In genomic region chr11:82933186-82933585, GRCm38 (mm10) we compare ENCODE assay signal across 8 mouse cellular contexts. TPM values are rescaled to one million over a fixed set of nuclear protein-coding genes. Genes with fewer than 3 reads are reported as not detected.
A peak's percentile ranks its signal among the peaks of the same experiment; 100 is the strongest.
DNase-seq lines count a peak whose midpoint lies in the region; ATAC-seq and TF ChIP-seq lines count a peak whose summit lies in the region.
"Had no signal": no experiment of that assay in that cellular context is flagged by ENCODE, and none has a peak within 500 bp of the region (broad histone marks: within the 10 kb centered on the region; RNA-seq: fewer than 3 reads in every experiment).

No protein-coding gene starts in this region.

- peak overlapping the region; percentile 54 for H3K4me3 ChIP-seq in lung, embryonic 16.5 days (ENCODE audit: low read length)
- peak overlapping the region; percentile 51 for H3K4me3 ChIP-seq in forebrain, embryonic 15.5 days
- H3K4me3 ChIP-seq in limb, embryonic 14.5 days (replicated peaks; ENCODE audit: low read length) = peak overlapping the region; percentile 45
- peak overlapping the region; percentile 48 for H3K4me3 ChIP-seq in stomach, embryonic 15.5 days (replicated peaks)

- H3K4me1 ChIP-seq in lung, embryonic 16.5 days (replicated peaks; ENCODE audit: control insufficient read depth, insufficient read depth, low read length) = peaks cover 5% of the 10 kb centered on the region
- peaks cover 10% of the 10 kb centered on the region for H3K4me1 ChIP-seq in forebrain, embryonic 15.5 days
- H3K4me1 ChIP-seq in limb, embryonic 14.5 days (ENCODE audit: control insufficient read depth, insufficient read depth, low read length) = peaks cover 3% of the 10 kb centered on the region; the same call in 1 of the 2 replicates
- peaks cover 13% of the 10 kb centered on the region; the same call in 1 of the 2 replicates for H3K4me1 ChIP-seq in stomach, embryonic 15.5 days

- H3K9me3 ChIP-seq in lung, embryonic 16.5 days (ENCODE audit: control insufficient read depth, low read length) = no peaks in the 10 kb centered on the region
- H3K9me3 ChIP-seq in forebrain, embryonic 15.5 days = no peaks in the 10 kb centered on the region
- H3K9me3 ChIP-seq in limb, embryonic 14.5 days (ENCODE audit: control insufficient read depth, low read length) = no peaks in the 10 kb centered on the region
- H3K9me3 ChIP-seq in stomach, embryonic 15.5 days = no peaks in the 10 kb centered on the region

- WGBS in lung, embryonic 16.5 days = 2% methylated on average over 27 of the region's 29 CpGs
- 2% methylated on average over 29 of the region's 29 CpGs for WGBS in forebrain, embryonic 15.5 days
- 6% methylated on average over 25 of the region's 29 CpGs for WGBS in limb, embryonic 14.5 days
- WGBS in stomach, embryonic 15.5 days = 2% methylated on average over 27 of the region's 29 CpGs

- no peak for DNase-seq in lung, postnatal 10 days
- DNase-seq in limb, embryonic 14.5 days (ENCODE audit: low spot score) = no peak
- DNase-seq in adrenal gland, postnatal 36 days = no peak
- no peak for DNase-seq in left cerebral cortex, adult 9 months (ENCODE audit: low spot score in 2 of 2)
- DNase-seq: thymus, postnatal 36 days had no signal

- H3K4me2 ChIP-seq in lung, embryonic 16.5 days (ENCODE audit: low read depth, low read length) = peak overlapping the region; percentile 92
- H3K4me2 ChIP-seq in forebrain, embryonic 15.5 days (replicated peaks) = peak overlapping the region; percentile 98
- H3K4me2 ChIP-seq in limb, embryonic 14.5 days (replicated peaks; ENCODE audit: low read depth, low read length, severe bottlenecking) = peak overlapping the region; percentile 91
- H3K4me2 ChIP-seq in stomach, embryonic 15.5 days = peak overlapping the region; percentile 93

- no peak overlapping the region for H3K27ac ChIP-seq in lung, embryonic 16.5 days (ENCODE audit: low read length)
- no peak overlapping the region for H3K27ac ChIP-seq in forebrain, embryonic 15.5 days (replicated peaks)
- no peak overlapping the region for H3K27ac ChIP-seq in limb, embryonic 14.5 days (replicated peaks; ENCODE audit: low read depth, low read length)
- H3K27ac ChIP-seq in stomach, embryonic 15.5 days = no peak overlapping the region

- no peak for TF ChIP-seq POLR2A in limb, embryonic 14.5 days (IDR thresholded peaks at IDR 0.05; ENCODE audit: borderline replicate concordance, extremely low read depth, insufficient read depth, insufficient read length)

- H3K27me3 ChIP-seq in lung, embryonic 16.5 days (ENCODE audit: control insufficient read depth, insufficient read depth, low read depth, low read length) = peaks cover 36% of the 10 kb centered on the region
- H3K27me3 ChIP-seq in forebrain, embryonic 15.5 days = peaks cover 47% of the 10 kb centered on the region
- H3K27me3 ChIP-seq in limb, embryonic 14.5 days (ENCODE audit: control insufficient read depth, insufficient read depth, low read length) = peaks cover 67% of the 10 kb centered on the region
- H3K27me3 ChIP-seq in stomach, embryonic 15.5 days (replicated peaks) = peaks cover 51% of the 10 kb centered on the region

- H3K9ac ChIP-seq in lung, embryonic 16.5 days (ENCODE audit: low read length) = peak overlapping the region; percentile 57
- 0 out of 2 replicates have a peak overlapping the region, but pooled peaks have one; percentile 40 for H3K9ac ChIP-seq in forebrain, embryonic 15.5 days (replicated peaks)
- H3K9ac ChIP-seq in limb, embryonic 14.5 days (ENCODE audit: low read depth, low read length, severe bottlenecking) = peak overlapping the region; percentile 43; the same call in 1 of the 2 replicates
- no peak overlapping the region for H3K9ac ChIP-seq in stomach, embryonic 15.5 days

- no peak for ATAC-seq in lung, embryonic 16.5 days (ENCODE audit: low read depth)
- no peak for ATAC-seq in forebrain, embryonic 15.5 days (replicated peaks)
- no peak for ATAC-seq in limb, embryonic 14.5 days (ENCODE audit: low FRiP score, low read depth)
- no peak for ATAC-seq in stomach, embryonic 15.5 days (ENCODE audit: insufficient read depth, low FRiP score, low read depth)

- no peaks in the 10 kb centered on the region for H3K36me3 ChIP-seq in lung, embryonic 16.5 days (ENCODE audit: control insufficient read depth, insufficient read depth, low read length)
- H3K36me3 ChIP-seq in forebrain, embryonic 15.5 days = no peaks in the 10 kb centered on the region
- no peaks in the 10 kb centered on the region for H3K36me3 ChIP-seq in limb, embryonic 14.5 days (ENCODE audit: control insufficient read depth, insufficient read depth, low read length)
- no peaks in the 10 kb centered on the region for H3K36me3 ChIP-seq in stomach, embryonic 15.5 days

RNA-seq across cellular contexts. Expression of gene Slfn5, which starts 18.0 kb away (rescaled TPM):
- 4.1 and 4.5 TPM in 2 replicates for polyA plus RNA-seq in lung, embryonic 16.5 days (2015; fragmentation: Nextera tagmentation; extraction: Ambion mirVana)
- polyA plus RNA-seq in forebrain, embryonic 15.5 days (2015; fragmentation: Nextera tagmentation; extraction: Ambion mirVana) = 0.85 and 1.1 TPM in 2 replicates
- 1.0 and 1.3 TPM in 2 replicates for polyA plus RNA-seq in limb, embryonic 14.5 days (2012; rRNA removed)
- 1.6 and 2.1 TPM in 2 replicates for polyA plus RNA-seq in limb, embryonic 14.5 days (2014; fragmentation: Nextera tagmentation; extraction: Ambion mirVana)
- polyA plus RNA-seq in stomach, embryonic 15.5 days (2015; fragmentation: Nextera tagmentation; extraction: Ambion mirVana) = 2.4 and 2.5 TPM in 2 replicates
- total RNA-seq in adrenal gland, postnatal 36 days (2021) = 10 to 100 TPM; 30.9 to 39.7 TPM

RNA-seq across cellular contexts. Expression of gene Unc45b, which starts 22.8 kb away (rescaled TPM):
- 14.5 and 16.2 TPM in 2 replicates for polyA plus RNA-seq in lung, embryonic 16.5 days (2015; fragmentation: Nextera tagmentation; extraction: Ambion mirVana)
- polyA plus RNA-seq in forebrain, embryonic 15.5 days (2015; fragmentation: Nextera tagmentation; extraction: Ambion mirVana) = 1.0 and 1.3 TPM in 2 replicates
- 17.8 and 17.9 TPM in 2 replicates for polyA plus RNA-seq in limb, embryonic 14.5 days (2012; rRNA removed)
- 16.9 and 24.7 TPM in 2 replicates for polyA plus RNA-seq in limb, embryonic 14.5 days (2014; fragmentation: Nextera tagmentation; extraction: Ambion mirVana)
- polyA plus RNA-seq in stomach, embryonic 15.5 days (2015; fragmentation: Nextera tagmentation; extraction: Ambion mirVana) = 2.5 and 2.6 TPM in 2 replicates
- 10 to 100 TPM in 1 of 2 experiments, 1 to 10 TPM in 1; 7.6 to 10.0 TPM for total RNA-seq in adrenal gland, postnatal 36 days (2021)

RNA-seq across cellular contexts. Expression of gene Nle1, which starts 25.0 kb away (rescaled TPM):
- 23.6 and 30.5 TPM in 2 replicates for polyA plus RNA-seq in lung, embryonic 16.5 days (2015; fragmentation: Nextera tagmentation; extraction: Ambion mirVana)
- 32.0 and 37.5 TPM in 2 replicates for polyA plus RNA-seq in forebrain, embryonic 15.5 days (2015; fragmentation: Nextera tagmentation; extraction: Ambion mirVana)
- polyA plus RNA-seq in limb, embryonic 14.5 days (2012; rRNA removed) = 81.6 and 98.3 TPM in 2 replicates
- polyA plus RNA-seq in limb, embryonic 14.5 days (2014; fragmentation: Nextera tagmentation; extraction: Ambion mirVana) = 30.0 and 35.0 TPM in 2 replicates
- 30.7 and 31.1 TPM in 2 replicates for polyA plus RNA-seq in stomach, embryonic 15.5 days (2015; fragmentation: Nextera tagmentation; extraction: Ambion mirVana)
- total RNA-seq in adrenal gland, postnatal 36 days (2021) = 10 to 100 TPM; 19.5 to 27.0 TPM

RNA-seq across cellular contexts. Expression of gene Fndc8, which starts 41.3 kb away (rescaled TPM):
- 0.09 and 0.20 TPM in 2 replicates for polyA plus RNA-seq in lung, embryonic 16.5 days (2015; fragmentation: Nextera tagmentation; extraction: Ambion mirVana)
- polyA plus RNA-seq in forebrain, embryonic 15.5 days (2015; fragmentation: Nextera tagmentation; extraction: Ambion mirVana) = 0.23 and 0.60 TPM in 2 replicates
- 0.10 and 0.14 TPM in 2 replicates for polyA plus RNA-seq in limb, embryonic 14.5 days (2012; rRNA removed)
- polyA plus RNA-seq in limb, embryonic 14.5 days (2014; fragmentation: Nextera tagmentation; extraction: Ambion mirVana) = 0.11 and 0.25 TPM in 2 replicates
- polyA plus RNA-seq in stomach, embryonic 15.5 days (2015; fragmentation: Nextera tagmentation; extraction: Ambion mirVana) = 0.13 and 0.15 TPM in 2 replicates
- not detected for total RNA-seq in adrenal gland, postnatal 36 days (2021)

RNA-seq across cellular contexts. Expression of gene Rad51d, which starts 42.8 kb away (rescaled TPM):
- polyA plus RNA-seq in lung, embryonic 16.5 days (2015; fragmentation: Nextera tagmentation; extraction: Ambion mirVana) = 13.2 and 14.0 TPM in 2 replicates
- polyA plus RNA-seq in forebrain, embryonic 15.5 days (2015; fragmentation: Nextera tagmentation; extraction: Ambion mirVana) = 13.5 and 14.2 TPM in 2 replicates
- polyA plus RNA-seq in limb, embryonic 14.5 days (2012; rRNA removed) = 10.5 and 11.5 TPM in 2 replicates
- 12.9 and 15.1 TPM in 2 replicates for polyA plus RNA-seq in limb, embryonic 14.5 days (2014; fragmentation: Nextera tagmentation; extraction: Ambion mirVana)
- polyA plus RNA-seq in stomach, embryonic 15.5 days (2015; fragmentation: Nextera tagmentation; extraction: Ambion mirVana) = 13.6 and 14.8 TPM in 2 replicates
- total RNA-seq in adrenal gland, postnatal 36 days (2021) = 10 to 100 TPM; 10.7 to 16.2 TPM
